Comparison of ENCODE assay signal across 14 mouse cellular contexts in genomic region chr15:89494970-89495369, GRCm38 (mm10). TPM values are rescaled to one million over a fixed set of nuclear protein-coding genes. Genes with fewer than 3 reads are reported as not detected.
A peak's percentile ranks its signal among the peaks of the same experiment; 100 is the strongest.
DNase-seq lines count a peak whose midpoint lies in the region; ATAC-seq and TF ChIP-seq lines count a peak whose summit lies in the region.
"Had no signal": no experiment of that assay in that cellular context is flagged by ENCODE, and none has a peak within 500 bp of the region (broad histone marks: within the 10 kb centered on the region; RNA-seq: fewer than 3 reads in every experiment).

No protein-coding gene starts in this region.

- H3K4me2 ChIP-seq in intestine, postnatal 0 days (replicated peaks; ENCODE audit: low read depth), result no peak overlapping the region
- no peak overlapping the region for H3K4me2 ChIP-seq in intestine, embryonic 15.5 days (replicated peaks)
- no peak overlapping the region for H3K4me2 ChIP-seq in stomach, postnatal 0 days (replicated peaks; ENCODE audit: low read depth)
- H3K4me2 ChIP-seq: hindbrain, embryonic 15.5 days; limb, embryonic 15.5 days had no signal

- H3K9ac ChIP-seq in intestine, postnatal 0 days (ENCODE audit: low read depth, low read length), result no peak overlapping the region
- no peak overlapping the region for H3K9ac ChIP-seq in intestine, embryonic 15.5 days
- no peak overlapping the region for H3K9ac ChIP-seq in stomach, postnatal 0 days (ENCODE audit: low read length)
- H3K9ac ChIP-seq: hindbrain, embryonic 15.5 days; limb, embryonic 15.5 days had no signal

- H3K27me3 ChIP-seq in intestine, postnatal 0 days (replicated peaks; ENCODE audit: control insufficient read depth, insufficient read depth, low read length), result peaks cover 23% of the 10 kb centered on the region
- peaks cover 15% of the 10 kb centered on the region for H3K27me3 ChIP-seq in intestine, embryonic 15.5 days (replicated peaks)
- H3K27me3 ChIP-seq in spleen, adult 2 months (ENCODE audit: control insufficient read depth, insufficient read depth, low read length), result peaks cover 12% of the 10 kb centered on the region
- no peaks in the 10 kb centered on the region for H3K27me3 ChIP-seq in stomach, postnatal 0 days (ENCODE audit: control insufficient read depth, insufficient read depth, low read length)
- H3K27me3 ChIP-seq: hindbrain, embryonic 15.5 days; megakaryocyte, embryonic 14.5 days had no signal

- no peak overlapping the region for H3K27ac ChIP-seq in intestine, postnatal 0 days (ENCODE audit: low read depth, low read length)
- H3K27ac ChIP-seq in intestine, embryonic 15.5 days, result no peak overlapping the region
- H3K27ac ChIP-seq in spleen, adult 2 months (ENCODE audit: insufficient read depth, low read length), result no peak overlapping the region
- no peak overlapping the region for H3K27ac ChIP-seq in stomach, postnatal 0 days (replicated peaks)
- H3K27ac ChIP-seq: heart, embryonic 10.5 days; hindbrain, embryonic 15.5 days; limb, embryonic 15.5 days had no signal

- ATAC-seq in intestine, postnatal 0 days, result no peak
- ATAC-seq in intestine, embryonic 15.5 days, result no peak
- no peak for ATAC-seq in stomach, postnatal 0 days (ENCODE audit: low FRiP score, low TSS enrichment)
- no peak for ATAC-seq in erythroblast, adult 5-6 weeks (replicated peaks; ENCODE audit: low FRiP score, poor library complexity, severe bottlenecking)

- WGBS in intestine, postnatal 0 days, result 79% methylated on average over 4 of the region's 4 CpGs
- WGBS in intestine, embryonic 15.5 days, result 83% methylated on average over 4 of the region's 4 CpGs
- WGBS in spleen, adult 2 months, result 75% methylated on average over 4 of the region's 4 CpGs
- WGBS in stomach, postnatal 0 days, result 74% methylated on average over 4 of the region's 4 CpGs

- peak; percentile 58 for TF ChIP-seq CTCF in intestine, postnatal 0 days (IDR thresholded peaks at IDR 0.05; ENCODE audit: low read depth)
- peak; percentile 30; the same call in 1 of the 2 replicates for TF ChIP-seq CTCF in spleen, adult 2 months (IDR thresholded peaks at IDR 0.05; ENCODE audit: extremely low read depth, insufficient read depth, insufficient read length, insufficient replicate concordance)
- peak; percentile 57 for TF ChIP-seq CTCF in stomach, postnatal 0 days (IDR thresholded peaks at IDR 0.05; ENCODE audit: low read depth)

- no peak for TF ChIP-seq POLR2A in spleen, adult 2 months (IDR thresholded peaks at IDR 0.05; ENCODE audit: low read depth, low read length)

- no peak for DNase-seq in spleen, adult 2 months (ENCODE audit: low read depth in 1 of 2, low spot score in 2 of 2)
- no peak for DNase-seq in spleen, postnatal 4 days (ENCODE audit: low spot score in 2 of 2)
- peak; percentile 24 for DNase-seq in NIH3T3 (ENCODE audit: low read depth)
- no peak for DNase-seq in stomach, postnatal 0 days (ENCODE audit: low spot score)
- DNase-seq: adrenal gland, adult 8-10 months; cerebellum, adult 11-12 months; layer of hippocampus, postnatal 36 days had no signal

- H3K4me3 ChIP-seq in intestine, postnatal 0 days (ENCODE audit: low read depth, low read length), result no peak overlapping the region
- no peak overlapping the region for H3K4me3 ChIP-seq in intestine, embryonic 15.5 days (replicated peaks)
- no peak overlapping the region for H3K4me3 ChIP-seq in spleen, adult 2 months (ENCODE audit: extremely low read depth, insufficient read depth, insufficient read length)
- no peak overlapping the region for H3K4me3 ChIP-seq in stomach, postnatal 0 days (ENCODE audit: low read depth, low read length)
- H3K4me3 ChIP-seq: heart, embryonic 10.5 days; hindbrain, embryonic 15.5 days; limb, embryonic 15.5 days; megakaryocyte, embryonic 14.5 days had no signal

- no peaks in the 10 kb centered on the region for H3K9me3 ChIP-seq in intestine, postnatal 0 days (ENCODE audit: control insufficient read depth)
- no peaks in the 10 kb centered on the region for H3K9me3 ChIP-seq in intestine, embryonic 15.5 days
- no peaks in the 10 kb centered on the region for H3K9me3 ChIP-seq in stomach, postnatal 0 days (ENCODE audit: control insufficient read depth, low read length)
- H3K9me3 ChIP-seq: heart, embryonic 10.5 days; hindbrain, embryonic 15.5 days; limb, embryonic 15.5 days; megakaryocyte, embryonic 14.5 days had no signal

- H3K36me3 ChIP-seq in intestine, postnatal 0 days (ENCODE audit: control insufficient read depth, insufficient read depth), result no peaks in the 10 kb centered on the region
- H3K36me3 ChIP-seq in intestine, embryonic 15.5 days, result no peaks in the 10 kb centered on the region
- H3K36me3 ChIP-seq in spleen, adult 2 months (ENCODE audit: control insufficient read depth, insufficient read depth, low read length), result no peaks in the 10 kb centered on the region
- no peaks in the 10 kb centered on the region for H3K36me3 ChIP-seq in stomach, postnatal 0 days (ENCODE audit: control insufficient read depth, insufficient read depth, low read length)
- H3K36me3 ChIP-seq: heart, embryonic 10.5 days; hindbrain, embryonic 15.5 days; limb, embryonic 15.5 days had no signal

- TF ChIP-seq EP300 in stomach, postnatal 0 days (optimal IDR thresholded peaks at IDR 0.05), result no peak

- no peaks in the 10 kb centered on the region for H3K4me1 ChIP-seq in intestine, postnatal 0 days (replicated peaks; ENCODE audit: control insufficient read depth, insufficient read depth, low read length)
- peaks cover 8% of the 10 kb centered on the region for H3K4me1 ChIP-seq in intestine, embryonic 15.5 days (replicated peaks)
- H3K4me1 ChIP-seq in spleen, adult 2 months (ENCODE audit: control insufficient read depth, insufficient read depth, insufficient read length), result peaks cover 3% of the 10 kb centered on the region; the same call in 1 of the 2 replicates
- no peaks in the 10 kb centered on the region for H3K4me1 ChIP-seq in stomach, postnatal 0 days (replicated peaks; ENCODE audit: control insufficient read depth, insufficient read depth)

RNA-seq across cellular contexts. Expression of gene Shank3, which starts 4.5 kb away (rescaled TPM):
- 0.51 and 0.73 TPM in 2 replicates for polyA plus RNA-seq in intestine, postnatal 0 days (2015; fragmentation: Nextera tagmentation; extraction: Ambion mirVana)
- polyA plus RNA-seq in intestine, embryonic 15.5 days (2015; fragmentation: Nextera tagmentation; extraction: Ambion mirVana), result 1.2 and 1.3 TPM in 2 replicates
- 24.6 and 26.2 TPM in 2 replicates for polyA plus RNA-seq in spleen, adult 2 months (2012; rRNA removed)
- 0.35 and 0.40 TPM in 2 replicates for polyA plus RNA-seq in stomach, postnatal 0 days (2015; fragmentation: Nextera tagmentation; extraction: Ambion mirVana)
- total RNA-seq in erythroblast, adult 5-6 weeks (2015; ENCODE audit: low replicate concordance), result 0.63 and 0.77 TPM in 2 replicates
- 0.98 and 1.0 TPM in 2 replicates for total RNA-seq in erythroblast, adult 5-6 weeks (2017; ENCODE audit: low replicate concordance)

RNA-seq across cellular contexts. Expression of gene Arsa, which starts 17.7 kb away (rescaled TPM):
- polyA plus RNA-seq in intestine, postnatal 0 days (2015; fragmentation: Nextera tagmentation; extraction: Ambion mirVana), result 32.0 and 36.2 TPM in 2 replicates
- polyA plus RNA-seq in intestine, embryonic 15.5 days (2015; fragmentation: Nextera tagmentation; extraction: Ambion mirVana), result 22.5 and 26.0 TPM in 2 replicates
- 31.3 and 31.5 TPM in 2 replicates for polyA plus RNA-seq in spleen, adult 2 months (2012; rRNA removed)
- polyA plus RNA-seq in stomach, postnatal 0 days (2015; fragmentation: Nextera tagmentation; extraction: Ambion mirVana), result 10.3 and 11.1 TPM in 2 replicates
- 0.42 TPM in 1 of 2 replicates, not detected in the other for total RNA-seq in erythroblast, adult 5-6 weeks (2015; ENCODE audit: low replicate concordance)
- 1.5 and 2.2 TPM in 2 replicates for total RNA-seq in erythroblast, adult 5-6 weeks (2017; ENCODE audit: low replicate concordance)

RNA-seq across cellular contexts. Expression of gene Mapk8ip2, which starts 41.3 kb away (rescaled TPM):
- polyA plus RNA-seq in intestine, postnatal 0 days (2015; fragmentation: Nextera tagmentation; extraction: Ambion mirVana), result 1.9 and 2.0 TPM in 2 replicates
- 4.1 and 4.5 TPM in 2 replicates for polyA plus RNA-seq in intestine, embryonic 15.5 days (2015; fragmentation: Nextera tagmentation; extraction: Ambion mirVana)
- polyA plus RNA-seq in spleen, adult 2 months (2012; rRNA removed), result 0.02 TPM in 1 of 2 replicates, not detected in the other
- polyA plus RNA-seq in stomach, postnatal 0 days (2015; fragmentation: Nextera tagmentation; extraction: Ambion mirVana), result 1.6 and 1.9 TPM in 2 replicates
- 0.19 and 0.21 TPM in 2 replicates for total RNA-seq in erythroblast, adult 5-6 weeks (2015; ENCODE audit: low replicate concordance)
- total RNA-seq in erythroblast, adult 5-6 weeks (2017; ENCODE audit: low replicate concordance), result 0.14 and 0.34 TPM in 2 replicates

Comparison
In these comparisons a context has a peak if more than half of its experiments do, and no peak if none do; other contexts are left out.
1. RNA of gene Shank3, which starts 4.5 kb away (polyA plus RNA-seq): 24.6 to 26.2 TPM in spleen, adult 2 months; 1.2 to 1.3 TPM in intestine, embryonic 15.5 days, 0.51 to 0.73 TPM in intestine, postnatal 0 days and 0.35 to 0.40 TPM in stomach, postnatal 0 days; every median in the first group is over 10 times any median in the second.
2. Peak in every context shown above with its lines, with median percentiles within 50 percentile points of each other: CTCF ChIP-seq.